Mouse (Mus musculus) urinary bladder, postnatal 4 days (tissue): ENCODE data around the gene Il3.

Source experiments
- DNase-seq, 2 experiments: peaks; one replicate each; pipeline ENCODE4 v3.0.0; 2021 to 2022; ENCODE audit warnings: low spot score in 2 of 2

Il3 gene

GRCm38 (mm10) chr11:54217384-54217783, 49.7 kb downstream of the Il3 start:
- no peak for DNase-seq

DNA sequence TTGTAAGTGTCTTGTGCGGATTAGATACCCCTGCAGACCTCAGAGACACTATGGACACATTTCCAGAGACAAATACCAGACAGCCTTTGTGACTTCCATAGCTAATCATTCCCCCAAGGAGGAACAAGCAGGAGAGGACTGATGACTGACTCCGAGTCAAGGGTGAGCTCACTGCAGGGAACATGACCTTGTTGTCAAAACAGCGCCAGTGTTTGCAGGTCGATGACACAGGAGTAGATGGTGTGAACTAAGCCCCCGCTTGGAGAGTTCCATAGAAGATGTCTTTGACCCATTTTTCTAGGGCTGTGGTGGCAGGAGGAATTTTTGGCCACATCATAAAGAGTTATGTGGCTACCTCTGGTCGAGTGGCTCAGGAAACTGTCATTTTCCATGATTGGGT, 51.0 kb downstream of the Il3 start:
- no peak for DNase-seq
